Comparison of ENCODE assay signal across 27 mouse cellular contexts in the genomic region with DNA sequence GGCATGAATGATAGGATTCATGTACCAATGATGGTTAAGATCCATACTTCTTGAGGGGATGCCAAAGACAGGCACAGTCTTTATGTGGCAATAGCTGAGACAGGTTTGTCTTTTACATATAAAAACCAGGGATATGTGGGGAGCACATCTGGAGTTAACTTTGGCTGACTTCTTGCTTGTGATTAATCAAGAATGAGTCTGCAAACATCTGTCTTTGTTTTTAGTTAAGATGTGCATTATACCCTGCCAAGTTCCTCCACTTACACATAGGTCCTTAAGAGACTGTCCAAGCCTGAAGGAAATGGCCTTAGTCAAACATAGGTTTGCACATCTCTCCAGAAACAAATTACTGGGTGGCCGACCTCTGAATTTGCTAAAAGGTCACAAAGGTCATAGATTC.
DNase-seq lines count a peak whose midpoint lies in the region; ATAC-seq and TF ChIP-seq lines count a peak whose summit lies in the region.
"Had no signal": no experiment of that assay in that cellular context is flagged by ENCODE, and none has a peak within 500 bp of the region (broad histone marks: within the 10 kb centered on the region; RNA-seq: fewer than 3 reads in every experiment).

No protein-coding gene starts in this region.

- H3K4me1 ChIP-seq in lung, embryonic 14.5 days (ENCODE audit: insufficient read depth), result no peaks in the 10 kb centered on the region
- no peaks in the 10 kb centered on the region for H3K4me1 ChIP-seq in thymus, adult 2 months (replicated peaks; ENCODE audit: control insufficient read depth, insufficient read depth, low read length)
- H3K4me1 ChIP-seq: embryonic facial prominence, embryonic 12.5 days; embryonic facial prominence, embryonic 15.5 days; forebrain, embryonic 10.5 days; forebrain, embryonic 12.5 days had no signal

- H3K9ac ChIP-seq in lung, embryonic 14.5 days, result no peak overlapping the region
- H3K9ac ChIP-seq: embryonic facial prominence, embryonic 12.5 days; embryonic facial prominence, embryonic 15.5 days; forebrain, embryonic 12.5 days had no signal

- no peaks in the 10 kb centered on the region for H3K27me3 ChIP-seq in lung, embryonic 14.5 days (ENCODE audit: insufficient read depth, low read length)
- H3K27me3 ChIP-seq in thymus, adult 2 months (ENCODE audit: control insufficient read depth, insufficient read depth, low read length), result no peaks in the 10 kb centered on the region
- H3K27me3 ChIP-seq: CH12.LX; embryonic facial prominence, embryonic 12.5 days; embryonic facial prominence, embryonic 15.5 days; forebrain, embryonic 12.5 days had no signal

- ATAC-seq in lung, embryonic 14.5 days (ENCODE audit: insufficient read depth), result no peak
- ATAC-seq: CD4-positive, CD25-positive, alpha-beta regulatory T cell, adult 4 months; forebrain, embryonic 14.5 days; forebrain, embryonic 16.5 days had no signal

- no peak overlapping the region for H3K4me3 ChIP-seq in gastrocnemius, adult 2 months
- no peak overlapping the region for H3K4me3 ChIP-seq in lung, embryonic 14.5 days (ENCODE audit: low read depth, low read length)
- H3K4me3 ChIP-seq in thymus, adult 2 months (ENCODE audit: control insufficient read depth, insufficient read depth, low read length), result no peak overlapping the region
- H3K4me3 ChIP-seq: embryonic facial prominence, embryonic 12.5 days; embryonic facial prominence, embryonic 15.5 days; erythroblast, embryonic 14.5 days; forebrain, embryonic 10.5 days; forebrain, embryonic 12.5 days had no signal

- H3K4me2 ChIP-seq in lung, embryonic 14.5 days, result no peak overlapping the region
- H3K4me2 ChIP-seq: embryonic facial prominence, embryonic 12.5 days; embryonic facial prominence, embryonic 15.5 days; forebrain, embryonic 12.5 days had no signal

- H3K27ac ChIP-seq in gastrocnemius, adult 2 months, result peak overlapping the region; percentile 32
- H3K27ac ChIP-seq in lung, embryonic 14.5 days (ENCODE audit: low read depth), result no peak overlapping the region
- H3K27ac ChIP-seq in thymus, adult 2 months (ENCODE audit: control insufficient read depth, insufficient read depth, low read length), result no peak overlapping the region
- H3K27ac ChIP-seq: embryonic facial prominence, embryonic 12.5 days; embryonic facial prominence, embryonic 15.5 days; forebrain, embryonic 10.5 days; forebrain, embryonic 12.5 days had no signal

- 43% methylated on average over 1 of the region's 1 CpGs for WGBS in lung, embryonic 14.5 days
- WGBS in thymus, adult 2 months, result 98% methylated on average over 1 of the region's 1 CpGs

- no peak for TF ChIP-seq POLR2A in thymus, adult 2 months (IDR thresholded peaks at IDR 0.05; ENCODE audit: control insufficient read depth, extremely low read depth, insufficient read depth, low read length, poor library complexity)

- H3K9me3 ChIP-seq in lung, embryonic 14.5 days (ENCODE audit: low read depth, low read length), result no peaks in the 10 kb centered on the region
- H3K9me3 ChIP-seq: embryonic facial prominence, embryonic 12.5 days; embryonic facial prominence, embryonic 15.5 days; forebrain, embryonic 10.5 days; forebrain, embryonic 12.5 days had no signal

- TF ChIP-seq CTCF in gastrocnemius, adult 2 months (IDR thresholded peaks at IDR 0.05), result no peak
- no peak for TF ChIP-seq CTCF in lung, embryonic 14.5 days (IDR thresholded peaks at IDR 0.05; ENCODE audit: low read depth)
- no peak for TF ChIP-seq CTCF in thymus, adult 2 months (IDR thresholded peaks at IDR 0.05; ENCODE audit: borderline replicate concordance, control insufficient read depth, extremely low read depth, insufficient read depth, low read length, poor library complexity)

- intact Hi-C loops in gastrocnemius, adult 2 months (cut with DNase I), result no loop called here
- intact Hi-C loops in gastrocnemius, postnatal 36 days (cut with DNase I), result no loop called here

- H3K36me3 ChIP-seq in lung, embryonic 14.5 days (ENCODE audit: insufficient read depth), result no peaks in the 10 kb centered on the region
- H3K36me3 ChIP-seq in thymus, adult 2 months (ENCODE audit: control insufficient read depth, insufficient read depth, low read length), result no peaks in the 10 kb centered on the region
- H3K36me3 ChIP-seq: embryonic facial prominence, embryonic 12.5 days; embryonic facial prominence, embryonic 15.5 days; forebrain, embryonic 10.5 days; forebrain, embryonic 12.5 days; G1E had no signal

- no peak for DNase-seq in gastrocnemius, adult 2 months
- no peak for DNase-seq in gastrocnemius, postnatal 36 days
- DNase-seq in lung, embryonic 14.5 days, result peak; percentile 8
- DNase-seq in lung, postnatal 10 days, result no peak
- DNase-seq in NIH3T3 (ENCODE audit: low read depth), result peak; percentile 22
- peak; percentile 42 for DNase-seq in skeletal muscle tissue, adult 2 months (ENCODE audit: low read depth, low spot score)
- DNase-seq in thymus, adult 2 months, result no peak
- no peak for DNase-seq in embryo, embryonic 9.5 days (ENCODE audit: extremely low spot score)
- DNase-seq: adrenal gland, adult 8-10 months; adrenal gland, postnatal 14 days; adrenal gland, postnatal 36 days; B cell, adult 2 months; cerebellum, adult 11-12 months; cerebellum, adult 2 months; cerebellum, adult 9-10 months; cerebellum, postnatal 10 days; cerebellum, postnatal 25 days had no signal

Comparison
In these comparisons a context has a peak if more than half of its experiments do, and no peak if none do; other contexts are left out.
1. DNase-seq: peak in lung, embryonic 14.5 days (single experiment), NIH3T3 (single experiment) and skeletal muscle tissue, adult 2 months (single experiment); none in gastrocnemius, adult 2 months (single experiment), gastrocnemius, postnatal 36 days (0 of 2), lung, postnatal 10 days (single experiment), thymus, adult 2 months (single experiment) and embryo, embryonic 9.5 days (single experiment).